Mouse (Mus musculus) midbrain, embryonic 14.5 days (tissue): Measurements from ENCODE around the gene Nhlh1. TPM values are rescaled to one million over a fixed set of nuclear protein-coding genes. Genes with fewer than 3 reads are reported as not detected.
A peak's percentile ranks its signal among the peaks of the same experiment; 100 is the strongest.

ENCODE experiments used
- ATAC-seq: fragments of 200-750 bp; cut with Nextera tagmentation; 2 replicates; pipeline ENCODE4 v1.8.0; 2017; ENCODE audit warnings: moderate number of reproducible peaks, moderate library complexity; ENCODE audit not compliant: low FRiP score, low TSS enrichment
- DNase-seq: peaks from one replicate; pipeline ENCODE4 v3.0.0-alpha.2; 2015
- H3K27ac ChIP-seq: fragments of 300-500 bp; sonication (generic); replicated peaks from 2 replicates; pipeline ENCODE4 v1.5.1; 2014; ENCODE audit warnings: mild to moderate bottlenecking, low read depth, low read length, moderate library complexity
- H3K27me3 ChIP-seq: fragments of 300-500 bp; sonication (generic); 2 replicates; pipeline ENCODE4 v1.6.1; 2014; ENCODE audit warnings: low read length, control low read depth, mixed read lengths; ENCODE audit not compliant: control insufficient read depth, insufficient read depth
- H3K36me3 ChIP-seq: fragments of 300-500 bp; sonication (generic); 2 replicates; pipeline ENCODE4 v1.6.1; 2014; ENCODE audit warnings: low read length, control low read depth; ENCODE audit not compliant: control insufficient read depth, insufficient read depth
- H3K4me1 ChIP-seq: fragments of 300-500 bp; sonication (generic); 2 replicates; pipeline ENCODE4 v1.6.1; 2014; ENCODE audit warnings: mild to moderate bottlenecking, antibody characterized with exemption, low read length, control low read depth; ENCODE audit not compliant: control insufficient read depth, insufficient read depth
- H3K4me2 ChIP-seq: fragments of 300-500 bp; sonication (generic); 2 replicates; pipeline ENCODE4 v1.6.1; 2014; ENCODE audit warnings: mild to moderate bottlenecking, low read length, moderate library complexity
- H3K4me3 ChIP-seq: fragments of 300-500 bp; sonication (generic); replicated peaks from 2 replicates; pipeline ENCODE4 v1.5.1; 2014; ENCODE audit warnings: low read depth, low read length
- H3K9ac ChIP-seq: fragments of 300-500 bp; sonication (generic); replicated peaks from 2 replicates; pipeline ENCODE4 v1.6.1; 2014; ENCODE audit warnings: mild to moderate bottlenecking, low read length, moderate library complexity
- H3K9me3 ChIP-seq: fragments of 300-500 bp; sonication (generic); 2 replicates; pipeline ENCODE4 v1.6.1; 2016; ENCODE audit warnings: low read length, control low read depth, mixed read lengths; ENCODE audit not compliant: control insufficient read depth
- WGBS: fragments of 180-500 bp; shearing (Covaris S2); extraction: QIAGEN DNeasy Blood & Tissue Kit; methylation state at CpG from one replicate; pipeline ENCODE4 v1.1.7; 2014; 5-methylcytosine and 5-hydroxymethylcytosine counted together
- polyA plus RNA-seq: library from polyadenylated mRNA; unstranded; fragments of >200 nt; fragmentation: Nextera tagmentation; extraction: Ambion mirVana; gene quantifications from 2 replicates; pipeline ENCODE4 v1.2.1, GENCODE M21; 2014

Gene Nhlh1
- polyA plus RNA-seq, result 3.6 and 5.5 TPM in 2 replicates

- WGBS, result 7% methylated on average over 2 of the region's 2 CpGs
- Histone ChIP-seq H3K4me2 (peak within 1 kb of the TSS; percentile 80), H3K4me3 (peak within 1 kb of the TSS; percentile 30), H3K36me3 (no peaks in the 10 kb centered on the region), H3K27ac (peak within 1 kb of the TSS; percentile 74), H3K4me1 (peaks cover 53% of the 10 kb centered on the region), H3K9me3 (no peaks in the 10 kb centered on the region), H3K27me3 (no peaks in the 10 kb centered on the region), H3K9ac (peak within 1 kb of the TSS; percentile 40; the same call in 1 of the 2 replicates)
- peak; percentile 80 for ATAC-seq
- peak; percentile 80 for DNase-seq
These were observed at the start of gene Nhlh1 for GRCm38 (mm10) chr1:172057491-172057921. Nhlh1 (minus strand) TSS chr1:172057573.

- 79% methylated on average over 11 of the region's 11 CpGs for WGBS
- peaks cover 94% of the 10 kb centered on the region for H3K36me3 ChIP-seq
- H3K9me3 ChIP-seq, result no peaks in the 10 kb centered on the region
- ATAC-seq (no peak), DNase-seq (peak; percentile 59)
- H3K9ac ChIP-seq, result no peak overlapping the region
- no peaks in the 10 kb centered on the region for H3K27me3 ChIP-seq
- no peak overlapping the region for H3K27ac ChIP-seq
- no peaks in the 10 kb centered on the region for H3K4me1 ChIP-seq
- no peak overlapping the region for H3K4me3 ChIP-seq
- no peak overlapping the region for H3K4me2 ChIP-seq
These were observed 47.7 kb upstream of the Nhlh1 start for GRCm38 (mm10) chr1:172105101-172105500.

DNA sequence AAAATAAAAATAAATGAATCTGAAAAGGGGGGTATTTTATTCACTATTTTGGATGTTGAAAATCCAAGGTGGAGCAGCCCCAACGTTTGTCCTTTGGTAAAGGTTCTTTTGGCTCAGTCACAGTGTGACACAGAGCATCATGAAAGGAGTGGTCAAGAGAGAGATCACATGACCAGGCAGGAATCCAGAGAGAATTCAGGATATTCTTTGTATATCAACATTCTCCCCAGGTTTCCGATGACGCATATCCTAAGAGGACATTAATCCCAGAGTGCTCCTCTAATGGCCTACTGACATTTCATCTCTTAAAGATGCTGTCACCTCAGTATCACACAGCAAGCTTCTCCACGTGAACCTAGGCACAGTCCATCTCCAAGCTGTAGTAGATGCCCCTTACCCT, 46.2 kb upstream of the Nhlh1 start:
- H3K27me3 ChIP-seq, result no peaks in the 10 kb centered on the region
- no peak overlapping the region for H3K4me2 ChIP-seq
- ATAC-seq, result no peak
- no peak overlapping the region for H3K27ac ChIP-seq
- no peak for DNase-seq
- peaks cover 91% of the 10 kb centered on the region for H3K36me3 ChIP-seq
- H3K4me3 ChIP-seq, result no peak overlapping the region
- no peak overlapping the region for H3K9ac ChIP-seq
- no peaks in the 10 kb centered on the region for H3K4me1 ChIP-seq
- H3K9me3 ChIP-seq, result no peaks in the 10 kb centered on the region
- WGBS, result 90% methylated on average over 4 of the region's 4 CpGs

- Histone ChIP-seq H3K9me3 (no peaks in the 10 kb centered on the region), H3K4me3 (no peak overlapping the region), H3K36me3 (peaks cover 86% of the 10 kb centered on the region), H3K4me1 (no peaks in the 10 kb centered on the region), H3K27ac (no peak overlapping the region), H3K4me2 (no peak overlapping the region), H3K9ac (no peak overlapping the region), H3K27me3 (no peaks in the 10 kb centered on the region)
- WGBS, result 87% methylated on average over 6 of the region's 6 CpGs
- DNase-seq, result no peak
- ATAC-seq, result no peak
These were observed 42.1 kb upstream of the Nhlh1 start for GRCm38 (mm10) chr1:172099325-172100033.

DNA sequence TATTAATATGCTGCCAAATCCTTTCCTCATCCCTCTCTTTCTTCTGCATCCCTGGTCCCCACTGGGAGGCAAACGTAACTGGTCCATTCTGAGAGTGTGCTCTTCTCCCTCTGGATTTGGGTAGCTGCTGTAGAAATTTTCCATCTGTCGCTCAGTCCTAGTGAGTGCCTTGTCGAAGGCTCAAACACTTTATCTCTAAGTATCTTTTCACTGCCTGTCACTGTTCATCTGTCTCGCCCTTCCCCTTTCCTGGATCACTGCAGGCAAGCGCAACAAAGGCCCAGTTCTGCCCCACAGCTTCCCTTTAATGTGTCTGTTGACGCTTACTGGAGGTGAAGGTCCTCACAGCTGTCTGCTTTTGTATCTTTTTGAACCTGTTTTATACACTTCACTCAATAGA, 37.8 kb upstream of the Nhlh1 start:
- 17% methylated on average over 6 of the region's 6 CpGs for WGBS
- DNase-seq, result peak; percentile 44
- H3K36me3 ChIP-seq, result peaks cover 81% of the 10 kb centered on the region
- no peaks in the 10 kb centered on the region for H3K4me1 ChIP-seq
- H3K4me3 ChIP-seq, result no peak overlapping the region
- 0 out of 2 replicates have a peak overlapping the region, but pooled peaks have one; percentile 6 for H3K9ac ChIP-seq
- H3K9me3 ChIP-seq, result no peaks in the 10 kb centered on the region
- ATAC-seq, result peak; percentile 62; the same call in 1 of the 2 replicates
- H3K27me3 ChIP-seq, result no peaks in the 10 kb centered on the region
- H3K27ac ChIP-seq, result 0 out of 2 replicates have a peak overlapping the region, but pooled peaks have one; percentile 13
- no peak overlapping the region for H3K4me2 ChIP-seq

- Histone ChIP-seq H3K4me1 (no peaks in the 10 kb centered on the region), H3K36me3 (peaks cover 82% of the 10 kb centered on the region), H3K9me3 (no peaks in the 10 kb centered on the region), H3K9ac (no peak overlapping the region), H3K4me3 (no peak overlapping the region), H3K27me3 (no peaks in the 10 kb centered on the region), H3K4me2 (no peak overlapping the region), H3K27ac (no peak overlapping the region)
- no peak for DNase-seq
- ATAC-seq, result no peak
These were observed 36.9 kb upstream of the Nhlh1 start for GRCm38 (mm10) chr1:172094295-172094694.

DNA sequence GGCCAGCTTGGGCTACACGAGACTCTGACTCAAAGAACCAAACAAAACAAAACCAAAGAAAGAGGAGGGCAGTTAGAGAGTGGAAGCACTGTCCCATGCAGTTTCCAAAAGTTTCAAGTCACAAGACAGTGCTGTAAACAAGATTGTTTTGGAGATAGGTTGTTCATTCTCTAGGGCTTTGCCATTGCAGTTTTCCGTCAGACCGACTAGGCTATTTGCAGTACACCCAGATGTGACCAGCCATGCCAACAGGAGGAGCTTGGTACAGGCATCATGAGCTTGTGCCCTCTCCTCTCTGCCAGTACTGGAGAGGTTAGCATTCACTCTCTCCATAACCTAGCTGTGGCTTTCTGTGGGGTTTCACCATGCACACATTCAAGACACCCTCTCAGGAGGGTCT, 36.1 kb upstream of the Nhlh1 start:
- H3K36me3 ChIP-seq, result peaks cover 85% of the 10 kb centered on the region
- no peaks in the 10 kb centered on the region for H3K27me3 ChIP-seq
- H3K9me3 ChIP-seq, result no peaks in the 10 kb centered on the region
- DNase-seq, result no peak
- no peak for ATAC-seq
- WGBS, result 45% methylated on average over 3 of the region's 3 CpGs
- no peaks in the 10 kb centered on the region for H3K4me1 ChIP-seq
- no peak overlapping the region for H3K4me3 ChIP-seq
- H3K4me2 ChIP-seq, result no peak overlapping the region
- no peak overlapping the region for H3K27ac ChIP-seq
- no peak overlapping the region for H3K9ac ChIP-seq

DNA sequence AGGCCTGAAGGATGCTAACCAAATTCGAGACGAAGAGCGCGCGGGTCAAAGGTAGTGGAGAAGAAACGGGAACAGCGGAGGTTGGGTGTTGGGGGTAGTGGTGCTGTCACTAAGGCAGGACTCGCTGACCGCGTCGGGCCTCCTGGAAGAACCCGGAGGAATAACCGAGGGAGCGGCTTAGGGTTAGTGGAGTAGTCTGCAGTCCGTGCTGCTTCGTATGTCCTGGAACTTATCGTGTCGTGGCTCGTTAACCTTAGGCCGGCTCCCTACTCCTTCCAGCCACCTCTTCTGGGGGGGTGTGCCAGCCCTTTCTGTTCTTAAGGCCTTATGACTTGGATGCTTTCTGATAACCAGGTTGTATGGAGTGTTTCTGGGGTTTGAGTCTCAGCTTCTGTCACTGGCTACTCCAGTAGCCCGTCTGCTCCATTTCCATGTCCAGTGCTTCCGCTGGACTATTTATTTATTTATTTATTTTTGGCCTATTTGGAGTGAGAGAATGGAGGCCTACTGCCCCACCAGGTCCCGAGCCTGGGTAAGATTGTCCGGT, 25.6 kb upstream of the Nhlh1 start:
- 2% methylated on average over 24 of the region's 24 CpGs for WGBS
- ATAC-seq (peak; percentile 78), DNase-seq (no peak)

More for the DNA sequence above, 25.6 kb upstream of the Nhlh1 start:
- Histone ChIP-seq H3K27ac (peak overlapping the region; percentile 88), H3K9ac (peak overlapping the region; percentile 83), H3K4me3 (peak overlapping the region; percentile 71), H3K36me3 (peaks cover 23% of the 10 kb centered on the region), H3K4me1 (peaks cover 21% of the 10 kb centered on the region), H3K4me2 (peak overlapping the region; percentile 64), H3K27me3 (no peaks in the 10 kb centered on the region), H3K9me3 (no peaks in the 10 kb centered on the region)
